Mouse (Mus musculus) adrenal gland, adult 2 months (tissue): ENCODE results near the gene Gm21317. TPM values are rescaled to one million over a fixed set of nuclear protein-coding genes. Genes with fewer than 3 reads are reported as not detected.
"Not testable (repeated sequence)": the region's sequence is repeated elsewhere in the genome, so short reads cannot be mapped to it uniquely, and the experiment has no call there.

Experiments used
- DNase-seq: peaks from one replicate; pipeline ENCODE4 v3.0.0; 2021
- long read RNA-seq: library from polyadenylated mRNA; stranded (forward); transcript quantifications from one replicate; pipeline ENCODE4 v2.0.0, GENCODE M21; 2021
- polyA plus RNA-seq: library from polyadenylated mRNA; depleted of rRNA; stranded (reverse); fragments of >200 nt; gene quantifications from 2 replicates; pipeline ENCODE4 v1.2.3, GENCODE M21; 2012; rRNA removed
- total RNA-seq, 2 experiments: library from RNA; stranded (reverse); gene quantifications; 2 replicates each; pipeline ENCODE4 v1.2.3; 2021

Gm21317 gene
- total RNA-seq (not detected), polyA plus RNA-seq (not detected in 2 replicates)
- long read RNA-seq = 0 reads

- DNase-seq = not testable (repeated sequence)
Measured at GRCm38 (mm10) chrY:82224927-82225326, at the start of gene Gm21317. Gene Gm21317, plus strand, starts transcription at chrY:82225227.
